Comparison of ENCODE assay signal across 18 mouse cellular contexts in genomic region chr7:101166568-101166967, GRCm38 (mm10).
DNase-seq lines count a peak whose midpoint lies in the region; ATAC-seq and TF ChIP-seq lines count a peak whose summit lies in the region.
"Had no signal": no experiment of that assay in that cellular context is flagged by ENCODE, and none has a peak within 500 bp of the region (broad histone marks: within the 10 kb centered on the region; RNA-seq: fewer than 3 reads in every experiment).

No protein-coding gene starts in this region.

- H3K27ac ChIP-seq in hindbrain, embryonic 12.5 days = no peak overlapping the region
- no peak overlapping the region for H3K27ac ChIP-seq in hindbrain, postnatal 0 days
- no peak overlapping the region for H3K27ac ChIP-seq in neural tube, embryonic 13.5 days (replicated peaks)
- H3K27ac ChIP-seq in hindbrain, embryonic 16.5 days (ENCODE audit: low read depth, low read length) = no peak overlapping the region
- H3K27ac ChIP-seq in neural tube, embryonic 15.5 days (replicated peaks) = no peak overlapping the region
- H3K27ac ChIP-seq in layer of hippocampus, adult 2 months = no peak overlapping the region
- H3K27ac ChIP-seq: gastrocnemius, adult 2 months; heart, embryonic 15.5 days; midbrain, embryonic 13.5 days had no signal

- no peaks in the 10 kb centered on the region for H3K36me3 ChIP-seq in hindbrain, embryonic 12.5 days
- no peaks in the 10 kb centered on the region for H3K36me3 ChIP-seq in hindbrain, postnatal 0 days (ENCODE audit: insufficient read depth, low read length)
- no peaks in the 10 kb centered on the region for H3K36me3 ChIP-seq in neural tube, embryonic 13.5 days
- no peaks in the 10 kb centered on the region for H3K36me3 ChIP-seq in hindbrain, embryonic 16.5 days (ENCODE audit: control insufficient read depth, insufficient read depth, low read length)
- H3K36me3 ChIP-seq in neural tube, embryonic 15.5 days = no peaks in the 10 kb centered on the region
- H3K36me3 ChIP-seq: G1E; heart, embryonic 15.5 days; midbrain, embryonic 13.5 days had no signal

- ATAC-seq in hindbrain, embryonic 12.5 days (ENCODE audit: low FRiP score) = peak; percentile 35
- ATAC-seq in hindbrain, postnatal 0 days = no peak
- ATAC-seq in neural tube, embryonic 13.5 days (ENCODE audit: low read depth) = peak; percentile 65; the same call in 1 of the 2 replicates
- 0 out of 2 replicates have a peak, but pooled peaks have one; percentile 17 for ATAC-seq in hindbrain, embryonic 16.5 days
- peak; percentile 41; the same call in 1 of the 2 replicates for ATAC-seq in neural tube, embryonic 15.5 days (ENCODE audit: low FRiP score)
- ATAC-seq: forebrain, postnatal 0 days; midbrain, embryonic 13.5 days had no signal

- 18% methylated on average over 2 of the region's 2 CpGs for WGBS in hindbrain, embryonic 12.5 days
- 34% methylated on average over 2 of the region's 2 CpGs for WGBS in hindbrain, postnatal 0 days
- WGBS in neural tube, embryonic 13.5 days = 23% methylated on average over 2 of the region's 2 CpGs
- 39% methylated on average over 2 of the region's 2 CpGs for WGBS in hindbrain, embryonic 16.5 days
- 33% methylated on average over 2 of the region's 2 CpGs for WGBS in neural tube, embryonic 15.5 days

- no peak for DNase-seq in hindbrain, postnatal 0 days (ENCODE audit: low spot score)
- DNase-seq in neural tube, embryonic 10.5 days (ENCODE audit: extremely low spot score, low spot score) = no peak
- no peak for DNase-seq in B cell, adult 2 months
- DNase-seq in layer of hippocampus, adult 2 months (ENCODE audit: low spot score in 2 of 2) = no peak
- DNase-seq: adrenal gland, adult 2 months; forebrain, postnatal 0 days; gastrocnemius, adult 2 months; kidney, postnatal 25 days; layer of hippocampus, adult 9-11 months; right cerebral cortex, adult 18-20 months had no signal

- no peak overlapping the region for H3K4me3 ChIP-seq in hindbrain, embryonic 12.5 days
- no peak overlapping the region for H3K4me3 ChIP-seq in hindbrain, postnatal 0 days (ENCODE audit: low read length)
- H3K4me3 ChIP-seq in neural tube, embryonic 13.5 days = no peak overlapping the region
- H3K4me3 ChIP-seq in hindbrain, embryonic 16.5 days (ENCODE audit: low read length) = no peak overlapping the region
- H3K4me3 ChIP-seq in neural tube, embryonic 15.5 days (replicated peaks) = no peak overlapping the region
- H3K4me3 ChIP-seq in layer of hippocampus, adult 2 months = no peak overlapping the region
- H3K4me3 ChIP-seq: erythroblast, embryonic 14.5 days; gastrocnemius, adult 2 months; heart, embryonic 15.5 days; midbrain, embryonic 13.5 days had no signal

- H3K4me1 ChIP-seq in hindbrain, embryonic 12.5 days = peaks cover 7% of the 10 kb centered on the region; the same call in 1 of the 2 replicates
- no peaks in the 10 kb centered on the region for H3K4me1 ChIP-seq in hindbrain, postnatal 0 days (ENCODE audit: insufficient read depth, low read length)
- H3K4me1 ChIP-seq in neural tube, embryonic 13.5 days (replicated peaks) = no peaks in the 10 kb centered on the region
- H3K4me1 ChIP-seq in hindbrain, embryonic 16.5 days (ENCODE audit: control insufficient read depth, insufficient read depth, low read depth, low read length) = no peaks in the 10 kb centered on the region; the same call in 1 of the 2 replicates
- H3K4me1 ChIP-seq in neural tube, embryonic 15.5 days = no peaks in the 10 kb centered on the region

- H3K9ac ChIP-seq in hindbrain, embryonic 12.5 days = no peak overlapping the region
- no peak overlapping the region for H3K9ac ChIP-seq in hindbrain, postnatal 0 days (replicated peaks; ENCODE audit: low read length)
- no peak overlapping the region for H3K9ac ChIP-seq in neural tube, embryonic 13.5 days
- H3K9ac ChIP-seq in hindbrain, embryonic 16.5 days (ENCODE audit: low read depth, low read length) = no peak overlapping the region
- no peak overlapping the region for H3K9ac ChIP-seq in neural tube, embryonic 15.5 days (replicated peaks)
- H3K9ac ChIP-seq: forebrain, postnatal 0 days; heart, embryonic 15.5 days; midbrain, embryonic 13.5 days had no signal

- H3K9me3 ChIP-seq in hindbrain, embryonic 12.5 days (replicated peaks) = no peaks in the 10 kb centered on the region
- H3K9me3 ChIP-seq in hindbrain, postnatal 0 days (ENCODE audit: low read length) = no peaks in the 10 kb centered on the region
- no peaks in the 10 kb centered on the region for H3K9me3 ChIP-seq in neural tube, embryonic 13.5 days
- H3K9me3 ChIP-seq in hindbrain, embryonic 16.5 days (ENCODE audit: control insufficient read depth, low read length) = no peaks in the 10 kb centered on the region
- H3K9me3 ChIP-seq in neural tube, embryonic 15.5 days (replicated peaks) = no peaks in the 10 kb centered on the region
- H3K9me3 ChIP-seq: G1E; heart, embryonic 15.5 days; midbrain, embryonic 13.5 days had no signal

- H3K4me2 ChIP-seq in hindbrain, embryonic 12.5 days (replicated peaks) = no peak overlapping the region
- no peak overlapping the region for H3K4me2 ChIP-seq in hindbrain, postnatal 0 days (ENCODE audit: low read depth, low read length)
- H3K4me2 ChIP-seq in neural tube, embryonic 13.5 days = no peak overlapping the region
- H3K4me2 ChIP-seq in hindbrain, embryonic 16.5 days (ENCODE audit: low read length) = no peak overlapping the region
- no peak overlapping the region for H3K4me2 ChIP-seq in neural tube, embryonic 15.5 days
- H3K4me2 ChIP-seq: heart, embryonic 15.5 days; midbrain, embryonic 13.5 days had no signal

- H3K27me3 ChIP-seq in hindbrain, embryonic 12.5 days = no peaks in the 10 kb centered on the region
- no peaks in the 10 kb centered on the region for H3K27me3 ChIP-seq in hindbrain, postnatal 0 days (ENCODE audit: insufficient read depth, low read length)
- no peaks in the 10 kb centered on the region for H3K27me3 ChIP-seq in neural tube, embryonic 13.5 days
- no peaks in the 10 kb centered on the region for H3K27me3 ChIP-seq in hindbrain, embryonic 16.5 days (replicated peaks; ENCODE audit: control insufficient read depth, insufficient read depth, low read length)
- H3K27me3 ChIP-seq in neural tube, embryonic 15.5 days (replicated peaks) = no peaks in the 10 kb centered on the region
- H3K27me3 ChIP-seq: heart, embryonic 15.5 days; midbrain, embryonic 13.5 days had no signal

- no peak for TF ChIP-seq CTCF in hindbrain, postnatal 0 days (IDR thresholded peaks at IDR 0.05; ENCODE audit: low read depth)
- no peak for TF ChIP-seq CTCF in layer of hippocampus, adult 2 months (conservative IDR thresholded peaks at IDR 0.05)
